Mouse (Mus musculus): ENCODE data around the gene Cngb1.

The Cngb1 gene

DNA sequence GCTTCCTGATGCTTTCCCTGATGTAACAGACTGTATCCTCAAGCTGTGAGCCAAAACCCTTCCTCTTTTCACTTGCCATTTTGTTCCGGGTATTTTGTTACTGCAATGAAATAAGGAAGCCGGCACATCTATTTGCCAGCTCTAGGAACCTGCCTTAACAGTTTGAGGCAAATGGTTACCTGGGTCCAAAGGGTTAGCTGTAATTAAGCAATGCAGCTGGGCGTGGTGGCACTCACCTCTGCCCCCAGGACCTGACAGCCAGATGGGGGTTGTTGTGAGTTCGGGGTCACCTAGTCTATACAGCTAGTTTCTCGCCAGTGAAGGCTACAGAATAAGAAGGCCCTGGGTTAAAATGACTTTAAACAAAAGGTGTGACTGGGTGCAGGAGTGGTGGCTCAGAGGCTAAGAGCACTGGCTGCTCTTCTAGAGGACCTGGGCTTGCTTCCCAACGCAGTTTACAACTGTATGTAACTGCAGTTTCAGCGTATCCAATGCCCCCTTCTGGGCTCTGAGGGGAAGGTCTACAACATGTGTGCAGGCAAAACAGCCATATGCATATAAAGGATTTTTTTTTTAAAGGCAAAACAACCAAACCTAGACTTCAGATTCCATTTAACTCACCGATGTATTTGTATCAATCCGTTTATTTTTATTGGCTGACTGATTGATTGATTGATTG lies 114.7 kb downstream of the Cngb1 start:
- DNase-seq = no peak
